Mouse (Mus musculus) adrenal gland, postnatal 36 days (tissue): ENCODE data around the gene Spire2. TPM values are rescaled to one million over a fixed set of nuclear protein-coding genes. Genes with fewer than 3 reads are reported as not detected.
"Not testable (repeated sequence)": the region's sequence is repeated elsewhere in the genome, so short reads cannot be mapped to it uniquely, and the experiment has no call there.

Experiments
- DNase-seq, 2 experiments: peaks; one replicate each; pipeline ENCODE4 v3.0.0; 2021; ENCODE audit warnings: mixed read lengths in 1 of 2
- long read RNA-seq, 2 experiments: library from polyadenylated mRNA; stranded (forward); transcript quantifications; one replicate each; pipeline ENCODE4 v2.0.0; 2021; ENCODE audit warnings: borderline sequencing depth in 2 of 2
- total RNA-seq, 2 experiments: library from RNA; stranded (reverse); gene quantifications; 2 replicates each; pipeline ENCODE4 v1.2.3; 2021

Gene Spire2
- total RNA-seq, result 1 to 10 TPM; 1.1 to 1.4 TPM
- long read RNA-seq, experiment 1, partial matches to known transcripts, result 1 of 5 reads
- long read RNA-seq, experiment 1, other reads (novel, unspliced or antisense), result 1 of 5 reads
- long read RNA-seq, experiment 2, partial matches to known transcripts, result 0 of 2 reads
- long read RNA-seq, experiment 2, other reads (novel, unspliced or antisense), result 0 of 2 reads

- peak; percentile 84 to 87 for DNase-seq
Measured at GRCm38 (mm10) chr8:123332262-123333090, at the start of gene Spire2. Gene Spire2, plus strand, starts transcription at chr8:123332713.

- not testable (repeated sequence) for DNase-seq
Measured at GRCm38 (mm10) chr8:123282994-123283393, 49.5 kb upstream of the Spire2 start.

GRCm38 (mm10) chr8:123283991-123284390 is 48.5 kb upstream of the Spire2 start:
- no peak for DNase-seq

- no peak for DNase-seq
Measured at GRCm38 (mm10) chr8:123284493-123284892, 48.0 kb upstream of the Spire2 start.

- DNase-seq, result no peak
Measured at GRCm38 (mm10) chr8:123287362-123287761, 45.2 kb upstream of the Spire2 start.

GRCm38 (mm10) chr8:123290166-123290565 is 42.3 kb upstream of the Spire2 start:
- peak; percentile 55 to 75 for DNase-seq

GRCm38 (mm10) chr8:123290679-123291078 is 41.8 kb upstream of the Spire2 start:
- DNase-seq, result no peak

GRCm38 (mm10) chr8:123291716-123292115 is 40.8 kb upstream of the Spire2 start:
- DNase-seq, result no peak

- DNase-seq, result no peak
Measured at GRCm38 (mm10) chr8:123292281-123292680, 40.2 kb upstream of the Spire2 start.

- DNase-seq, result no peak
Measured at GRCm38 (mm10) chr8:123292785-123293184, 39.7 kb upstream of the Spire2 start.

GRCm38 (mm10) chr8:123298301-123298700 is 34.2 kb upstream of the Spire2 start:
- DNase-seq, result no peak

- DNase-seq, result no peak
Measured at GRCm38 (mm10) chr8:123308738-123309137, 23.8 kb upstream of the Spire2 start.

- DNase-seq, result no peak
Measured at GRCm38 (mm10) chr8:123317781-123318466, 14.6 kb upstream of the Spire2 start.

- DNase-seq, result peak; percentile 96 to 98
Measured at GRCm38 (mm10) chr8:123318467-123318911, 14.0 kb upstream of the Spire2 start, which contains the start of gene Fanca. Gene Fanca, minus strand, starts transcription at chr8:123318576.

GRCm38 (mm10) chr8:123319522-123320164 is 12.9 kb upstream of the Spire2 start:
- DNase-seq, result peak in 1 of 2 experiments; percentile 51

- DNase-seq, result no peak
Measured at GRCm38 (mm10) chr8:123328552-123328951, 4.0 kb upstream of the Spire2 start.

GRCm38 (mm10) chr8:123329350-123329749 is 3.2 kb upstream of the Spire2 start:
- no peak for DNase-seq

- no peak for DNase-seq
Measured at GRCm38 (mm10) chr8:123329961-123330360, 2.6 kb upstream of the Spire2 start.

- DNase-seq, result no peak
Measured at GRCm38 (mm10) chr8:123330701-123331100, 1.8 kb upstream of the Spire2 start.

- no peak for DNase-seq
Measured at GRCm38 (mm10) chr8:123331301-123331700, 1.2 kb upstream of the Spire2 start.

- DNase-seq, result no peak
Measured at GRCm38 (mm10) chr8:123331810-123332209, 703 bp upstream of the Spire2 start.

- DNase-seq, result no peak
Measured at GRCm38 (mm10) chr8:123333091-123333587, 626 bp downstream of the Spire2 start.
